Mouse (Mus musculus): ENCODE measurements at regions not wholly inside any gene's neighbourhood (a gene's known extent, or its start where the extent isn't known, plus 50 kb on each side); places are given as distances from the start of the nearest gene placed in this dataset.

GRCm38 (mm10) chr3:83707278-83707677, 58.8 kb upstream of the Sfrp2 start:
- Histone ChIP-seq H3K4me1 (ENCODE audit: control insufficient read depth, insufficient read depth, low read length) (no peaks in the 10 kb centered on the region; the same call in 1 of the 2 replicates), H3K4me3 (replicated peaks; ENCODE audit: control insufficient read depth, low read depth, low read length) (no peak overlapping the region), H3K27ac (ENCODE audit: control insufficient read depth, insufficient read depth, low read depth, low read length, poor library complexity) (no peak overlapping the region)
- WGBS, result 76% methylated on average over 7 of the region's 7 CpGs
- TF ChIP-seq POLR2A (IDR thresholded peaks at IDR 0.05; ENCODE audit: borderline replicate concordance, control insufficient read depth, low read depth, low read length), result no peak

GRCm38 (mm10) chr3:83708973-83709372, 57.1 kb upstream of the Sfrp2 start:
- Histone ChIP-seq H3K4me3 (replicated peaks; ENCODE audit: control insufficient read depth, low read depth, low read length) (no peak overlapping the region), H3K27ac (ENCODE audit: control insufficient read depth, insufficient read depth, low read depth, low read length, poor library complexity) (no peak overlapping the region), H3K4me1 (ENCODE audit: control insufficient read depth, insufficient read depth, low read length) (no peaks in the 10 kb centered on the region; the same call in 1 of the 2 replicates)
- TF ChIP-seq POLR2A (IDR thresholded peaks at IDR 0.05; ENCODE audit: borderline replicate concordance, control insufficient read depth, low read depth, low read length) (no peak), CTCF (IDR thresholded peaks at IDR 0.05; ENCODE audit: control insufficient read depth, insufficient read depth, low read length) (no peak)
- 67% methylated on average over 4 of the region's 4 CpGs for WGBS

GRCm38 (mm10) chr3:83709531-83709930, 56.6 kb upstream of the Sfrp2 start:
- Histone ChIP-seq H3K27ac (ENCODE audit: control insufficient read depth, insufficient read depth, low read depth, low read length, poor library complexity) (no peak overlapping the region), H3K4me1 (ENCODE audit: control insufficient read depth, insufficient read depth, low read length) (no peaks in the 10 kb centered on the region; the same call in 1 of the 2 replicates), H3K4me3 (replicated peaks; ENCODE audit: control insufficient read depth, low read depth, low read length) (no peak overlapping the region)
- no peak for TF ChIP-seq CTCF (IDR thresholded peaks at IDR 0.05; ENCODE audit: control insufficient read depth, insufficient read depth, low read length)
- TF ChIP-seq POLR2A (IDR thresholded peaks at IDR 0.05; ENCODE audit: borderline replicate concordance, control insufficient read depth, low read depth, low read length), result no peak
- WGBS, result 12% methylated on average over 1 of the region's 1 CpGs

GRCm38 (mm10) chr3:83710995-83711541, 55.1 kb upstream of the Sfrp2 start:
- TF ChIP-seq CTCF (IDR thresholded peaks at IDR 0.05; ENCODE audit: control insufficient read depth, insufficient read depth, low read length), result no peak
- no peak for TF ChIP-seq POLR2A (IDR thresholded peaks at IDR 0.05; ENCODE audit: borderline replicate concordance, control insufficient read depth, low read depth, low read length)
- Histone ChIP-seq H3K4me1 (ENCODE audit: control insufficient read depth, insufficient read depth, low read length) (no peaks in the 10 kb centered on the region), H3K4me3 (replicated peaks; ENCODE audit: control insufficient read depth, low read depth, low read length) (no peak overlapping the region), H3K27ac (ENCODE audit: control insufficient read depth, insufficient read depth, low read depth, low read length, poor library complexity) (no peak overlapping the region)
- WGBS, result 73% methylated on average over 10 of the region's 10 CpGs

GRCm38 (mm10) chr3:83712355-83712754, 53.8 kb upstream of the Sfrp2 start:
- Histone ChIP-seq H3K4me3 (replicated peaks; ENCODE audit: control insufficient read depth, low read depth, low read length) (no peak overlapping the region), H3K27ac (ENCODE audit: control insufficient read depth, insufficient read depth, low read depth, low read length, poor library complexity) (no peak overlapping the region), H3K4me1 (ENCODE audit: control insufficient read depth, insufficient read depth, low read length) (no peaks in the 10 kb centered on the region)
- TF ChIP-seq CTCF (IDR thresholded peaks at IDR 0.05; ENCODE audit: control insufficient read depth, insufficient read depth, low read length) (no peak), POLR2A (IDR thresholded peaks at IDR 0.05; ENCODE audit: borderline replicate concordance, control insufficient read depth, low read depth, low read length) (no peak)
- WGBS, result 65% methylated on average over 2 of the region's 2 CpGs

GRCm38 (mm10) chr3:83714572-83714971, 51.5 kb upstream of the Sfrp2 start:
- 63% methylated on average over 6 of the region's 6 CpGs for WGBS
- TF ChIP-seq CTCF (IDR thresholded peaks at IDR 0.05; ENCODE audit: control insufficient read depth, insufficient read depth, low read length) (peak; percentile 43; the same call in 1 of the 2 replicates), POLR2A (IDR thresholded peaks at IDR 0.05; ENCODE audit: borderline replicate concordance, control insufficient read depth, low read depth, low read length) (no peak)
- H3K4me1 ChIP-seq (ENCODE audit: control insufficient read depth, insufficient read depth, low read length), result no peaks in the 10 kb centered on the region
- H3K27ac ChIP-seq (ENCODE audit: control insufficient read depth, insufficient read depth, low read depth, low read length, poor library complexity), result no peak overlapping the region
- no peak overlapping the region for H3K4me3 ChIP-seq (replicated peaks; ENCODE audit: control insufficient read depth, low read depth, low read length)
